Mouse (Mus musculus) heart, postnatal 0 days (tissue): ENCODE measurements around the gene Col8a2. TPM values are rescaled to one million over a fixed set of nuclear protein-coding genes. Genes with fewer than 3 reads are reported as not detected.

Experiments
- ATAC-seq: fragments of 200-750 bp; cut with Nextera tagmentation; 2 replicates; pipeline ENCODE4 v1.8.0; 2017; ENCODE audit warnings: low read depth, moderate number of reproducible peaks, moderate library complexity; ENCODE audit not compliant: insufficient read depth
- DNase-seq: peaks from one replicate; pipeline ENCODE4 v3.0.0-alpha.2; 2016; ENCODE audit warnings: low spot score
- H3K27ac ChIP-seq: fragments of 300-500 bp; sonication (generic); 2 replicates; pipeline ENCODE4 v1.5.1; 2014; ENCODE audit warnings: low read depth, mild to moderate bottlenecking
- H3K27me3 ChIP-seq: fragments of 300-500 bp; sonication (generic); 2 replicates; pipeline ENCODE4 v1.6.1; 2014; ENCODE audit warnings: low read length, mixed read lengths; ENCODE audit not compliant: control insufficient read depth, insufficient read depth
- H3K36me3 ChIP-seq: fragments of 300-500 bp; sonication (generic); replicated peaks from 2 replicates; pipeline ENCODE4 v1.6.1; 2014; ENCODE audit warnings: low read length, mixed read lengths; ENCODE audit not compliant: control insufficient read depth, insufficient read depth
- H3K4me1 ChIP-seq: fragments of 300-500 bp; sonication (generic); 2 replicates; pipeline ENCODE4 v1.6.1; 2014; ENCODE audit warnings: antibody characterized with exemption; ENCODE audit not compliant: control insufficient read depth, insufficient read depth
- H3K4me2 ChIP-seq: fragments of 300-500 bp; sonication (generic); 2 replicates; pipeline ENCODE4 v1.6.1; 2014; ENCODE audit warnings: low read depth, mild to moderate bottlenecking, low read length, moderate library complexity
- H3K4me3 ChIP-seq: fragments of 300-500 bp; sonication (generic); 2 replicates; pipeline ENCODE4 v1.5.1; 2014; ENCODE audit warnings: low read depth, low read length
- H3K9ac ChIP-seq: fragments of 300-500 bp; sonication (generic); replicated peaks from 2 replicates; pipeline ENCODE4 v1.6.1; 2014; ENCODE audit warnings: low read depth, low read length, mixed read lengths
- H3K9me3 ChIP-seq: fragments of 300-500 bp; sonication (generic); replicated peaks from 2 replicates; pipeline ENCODE4 v1.6.1; 2016; ENCODE audit warnings: low read length; ENCODE audit not compliant: control insufficient read depth
- CTCF ChIP-seq: IDR thresholded peaks from 2 replicates; pipeline ENCODE4 v1.5.1; 2016; ENCODE audit warnings: antibody characterized with exemption, control low read depth, low read depth
- EP300 ChIP-seq: IDR thresholded peaks from 2 replicates; pipeline ENCODE4 v1.6.1; 2016; ENCODE audit warnings: antibody characterized with exemption, low read depth
- WGBS: fragments of 180-500 bp; shearing (Covaris S2); extraction: QIAGEN DNeasy Blood & Tissue Kit; methylation state at CpG from one replicate; pipeline ENCODE4 v1.1.7; 2014; 5-methylcytosine and 5-hydroxymethylcytosine counted together
- polyA plus RNA-seq: library from polyadenylated mRNA; unstranded; fragments of >200 nt; fragmentation: Nextera tagmentation; extraction: Ambion mirVana; gene quantifications from 2 replicates; pipeline ENCODE4 v1.2.1, GENCODE M21; 2015
- total RNA-seq: library from RNA; depleted of rRNA; stranded (reverse); fragments of >200 nt; gene quantifications from 2 replicates; pipeline ENCODE4 v1.2.3, GENCODE M21; 2014; ENCODE audit warnings: low replicate concordance

Gene Col8a2
- total and polyA plus RNA-seq, 2 experiments from 2014 or later: 0.71 to 4.3 TPM

GRCm38 (mm10) chr4:126256967-126257881 lies 29.4 kb upstream of the Col8a2 start:
- peak overlapping the region; percentile 88 for H3K4me3 ChIP-seq
- H3K27me3 ChIP-seq: no peaks in the 10 kb centered on the region
- WGBS: 7% methylated on average over 26 of the region's 26 CpGs
- H3K36me3 ChIP-seq: no peaks in the 10 kb centered on the region
- H3K4me1 ChIP-seq: peaks cover 70% of the 10 kb centered on the region
- H3K9ac ChIP-seq: peak overlapping the region; percentile 90
- H3K4me2 ChIP-seq: peak overlapping the region; percentile 89
- no peaks in the 10 kb centered on the region for H3K9me3 ChIP-seq
- DNase-seq: no peak
- ATAC-seq: no peak
- peak overlapping the region; percentile 96 for H3K27ac ChIP-seq
- no peak for TF ChIP-seq CTCF
- no peak for TF ChIP-seq EP300

- TF ChIP-seq CTCF (no peak), EP300 (no peak)
- no peaks in the 10 kb centered on the region for H3K36me3 ChIP-seq
These were observed 27.5 kb upstream of the Col8a2 start for GRCm38 (mm10) chr4:126259063-126259462.

GRCm38 (mm10) chr4:126259523-126260160 lies 27.0 kb upstream of the Col8a2 start:
- Histone ChIP-seq H3K4me2 (peak overlapping the region; percentile 43), H3K4me3 (no peak overlapping the region), H3K27ac (peak overlapping the region; percentile 90), H3K9ac (0 out of 2 replicates have a peak overlapping the region, but pooled peaks have one; percentile 34), H3K27me3 (no peaks in the 10 kb centered on the region), H3K36me3 (no peaks in the 10 kb centered on the region), H3K9me3 (no peaks in the 10 kb centered on the region), H3K4me1 (peaks cover 54% of the 10 kb centered on the region)
- no peak for TF ChIP-seq CTCF
- TF ChIP-seq EP300: peak; percentile 53; the same call in 1 of the 2 replicates
- ATAC-seq: peak; percentile 13; the same call in 1 of the 2 replicates
- WGBS: 6% methylated on average over 15 of the region's 15 CpGs
- peak; percentile 80 for DNase-seq

More at GRCm38 (mm10) chr4:126259063-126259462, 27.5 kb upstream of the Col8a2 start:
- no peak overlapping the region for H3K4me3 ChIP-seq
- peaks cover 60% of the 10 kb centered on the region for H3K4me1 ChIP-seq
- DNase-seq (peak; percentile 60), ATAC-seq (no peak)
- WGBS: 17% methylated on average over 3 of the region's 3 CpGs
- H3K27ac ChIP-seq: peak overlapping the region; percentile 90
- peak overlapping the region; percentile 43; the same call in 1 of the 2 replicates for H3K4me2 ChIP-seq
- H3K27me3 ChIP-seq: no peaks in the 10 kb centered on the region
- 0 out of 2 replicates have a peak overlapping the region, but pooled peaks have one; percentile 34 for H3K9ac ChIP-seq
- H3K9me3 ChIP-seq: no peaks in the 10 kb centered on the region

GRCm38 (mm10) chr4:126260520-126261201 lies 25.9 kb upstream of the Col8a2 start:
- H3K36me3 ChIP-seq: no peaks in the 10 kb centered on the region
- H3K27me3 ChIP-seq: no peaks in the 10 kb centered on the region
- WGBS: 5% methylated on average over 10 of the region's 10 CpGs
- H3K4me1 ChIP-seq: peaks cover 51% of the 10 kb centered on the region
- peak overlapping the region; percentile 90 for H3K27ac ChIP-seq
- TF ChIP-seq EP300 (no peak), CTCF (no peak; the same call in 1 of the 2 replicates)
- 0 out of 2 replicates have a peak overlapping the region, but pooled peaks have one; percentile 27 for H3K9ac ChIP-seq
- H3K9me3 ChIP-seq: no peaks in the 10 kb centered on the region
- H3K4me2 ChIP-seq: peak overlapping the region; percentile 43
- DNase-seq (peak; percentile 94), ATAC-seq (peak; percentile 50)
- no peak overlapping the region for H3K4me3 ChIP-seq

- no peak for ATAC-seq
- TF ChIP-seq CTCF (no peak), EP300 (no peak)
- Histone ChIP-seq H3K4me3 (no peak overlapping the region), H3K4me1 (peaks cover 51% of the 10 kb centered on the region), H3K27me3 (no peaks in the 10 kb centered on the region), H3K36me3 (no peaks in the 10 kb centered on the region), H3K9me3 (no peaks in the 10 kb centered on the region), H3K4me2 (peak overlapping the region; percentile 43; the same call in 1 of the 2 replicates), H3K27ac (peak overlapping the region; percentile 90), H3K9ac (no peak overlapping the region)
- WGBS: 54% methylated on average over 6 of the region's 6 CpGs
- DNase-seq: no peak
These were observed 25.3 kb upstream of the Col8a2 start for GRCm38 (mm10) chr4:126261266-126261665.
